Mouse (Mus musculus) frontal cortex, postnatal 25 days (tissue): ENCODE measurements around the gene BC029722.
"Not testable (repeated sequence)": the region's sequence is repeated elsewhere in the genome, so short reads cannot be mapped to it uniquely, and the experiment has no call there.

ENCODE experiments used
- DNase-seq, 2 experiments: peaks; one replicate each; pipeline ENCODE4 v3.0.0; 2022; ENCODE audit warnings: low spot score in 2 of 2

Gene BC029722

GRCm38 (mm10) chr2:155819392-155819448 is at the start of gene BC029722:
Gene BC029722, minus strand, starts transcription at chr2:155819426.
- DNase-seq, result no peak

GRCm38 (mm10) chr2:155868320-155868719 is 49.1 kb upstream of the BC029722 start:
- no peak for DNase-seq

GRCm38 (mm10) chr2:155863301-155863867 is 44.2 kb upstream of the BC029722 start:
- DNase-seq, result no peak

GRCm38 (mm10) chr2:155862573-155863300 is 43.5 kb upstream of the BC029722 start:
- no peak for DNase-seq

GRCm38 (mm10) chr2:155861581-155861980 is 42.4 kb upstream of the BC029722 start:
- no peak for DNase-seq

- DNase-seq, result no peak
Measured at GRCm38 (mm10) chr2:155860102-155860501, 40.9 kb upstream of the BC029722 start.

GRCm38 (mm10) chr2:155852536-155852935 is 33.3 kb upstream of the BC029722 start:
- DNase-seq, result no peak

- DNase-seq, result no peak
Measured at GRCm38 (mm10) chr2:155850120-155850519, 30.9 kb upstream of the BC029722 start.

- DNase-seq, result no peak
Measured at GRCm38 (mm10) chr2:155849464-155849863, 30.2 kb upstream of the BC029722 start.

- peak; percentile 74 to 80 for DNase-seq
Measured at GRCm38 (mm10) chr2:155848291-155848690, 29.1 kb upstream of the BC029722 start.

- DNase-seq, result no peak
Measured at GRCm38 (mm10) chr2:155846930-155847329, 27.7 kb upstream of the BC029722 start.

GRCm38 (mm10) chr2:155838961-155839360 is 19.7 kb upstream of the BC029722 start:
- DNase-seq, result no peak

- no peak for DNase-seq
Measured at GRCm38 (mm10) chr2:155837961-155838360, 18.7 kb upstream of the BC029722 start.

- DNase-seq, result no peak
Measured at GRCm38 (mm10) chr2:155834732-155835131, 15.5 kb upstream of the BC029722 start, which contains the start of gene Fam83c. Gene Fam83c, minus strand, starts transcription at chr2:155834854.

- DNase-seq, result not testable (repeated sequence)
Measured at GRCm38 (mm10) chr2:155832087-155832486, 12.9 kb upstream of the BC029722 start.

- DNase-seq, result no peak
Measured at GRCm38 (mm10) chr2:155831302-155831701, 12.1 kb upstream of the BC029722 start.

- no peak for DNase-seq
Measured at GRCm38 (mm10) chr2:155830841-155831240, 11.6 kb upstream of the BC029722 start.

GRCm38 (mm10) chr2:155826630-155827424 is 7.6 kb upstream of the BC029722 start, which contains the start of gene Eif6:
Gene Eif6, minus strand, starts transcription at chr2:155826925.
- peak; percentile 51 to 63 for DNase-seq

GRCm38 (mm10) chr2:155825904-155826629 is 6.8 kb upstream of the BC029722 start:
- no peak for DNase-seq

- no peak for DNase-seq
Measured at GRCm38 (mm10) chr2:155823722-155824121, 4.5 kb upstream of the BC029722 start.

GRCm38 (mm10) chr2:155820779-155821178 is 1.6 kb upstream of the BC029722 start:
- DNase-seq, result no peak

GRCm38 (mm10) chr2:155819449-155820251 is 424 bp upstream of the BC029722 start:
- no peak for DNase-seq
